Mouse (Mus musculus) embryonic facial prominence, embryonic 15.5 days (tissue): Measurements from ENCODE around the gene Gcgr. TPM values are rescaled to one million over a fixed set of nuclear protein-coding genes. Genes with fewer than 3 reads are reported as not detected.

Experiments used
- ATAC-seq: fragments of 200-750 bp; cut with Nextera tagmentation; 2 replicates; pipeline ENCODE4 v1.8.0; 2017; ENCODE audit warnings: low read depth, moderate TSS enrichment; ENCODE audit not compliant: insufficient number of reproducible peaks, low FRiP score, low TSS enrichment
- H3K27ac ChIP-seq: fragments of 300-500 bp; sonication (generic); replicated peaks from 2 replicates; pipeline ENCODE4 v1.5.1; 2015; ENCODE audit warnings: mild to moderate bottlenecking, inconsistent platforms
- H3K27me3 ChIP-seq: fragments of 300-500 bp; sonication (generic); 2 replicates; pipeline ENCODE4 v1.6.1; 2015; ENCODE audit warnings: inconsistent platforms
- H3K36me3 ChIP-seq: fragments of 300-500 bp; sonication (generic); 2 replicates; pipeline ENCODE4 v1.6.1; 2015; ENCODE audit warnings: mild to moderate bottlenecking, inconsistent platforms
- H3K4me1 ChIP-seq: fragments of 300-500 bp; sonication (generic); 2 replicates; pipeline ENCODE4 v1.6.1; 2015; ENCODE audit warnings: inconsistent platforms
- H3K4me2 ChIP-seq: fragments of 300-500 bp; sonication (generic); replicated peaks from 2 replicates; pipeline ENCODE4 v1.6.1; 2015; ENCODE audit warnings: mild to moderate bottlenecking, inconsistent platforms
- H3K4me3 ChIP-seq: fragments of 300-500 bp; sonication (generic); replicated peaks from 2 replicates; pipeline ENCODE4 v1.5.1; 2015; ENCODE audit warnings: mild to moderate bottlenecking, inconsistent platforms
- H3K9ac ChIP-seq: fragments of 300-500 bp; sonication (generic); 2 replicates; pipeline ENCODE4 v1.6.1; 2015; ENCODE audit warnings: inconsistent platforms
- H3K9me3 ChIP-seq: fragments of 300-500 bp; sonication (generic); replicated peaks from 2 replicates; pipeline ENCODE4 v1.6.1; 2016; ENCODE audit warnings: inconsistent platforms
- WGBS: fragments of 180-500 bp; shearing (Covaris S2); methylation state at CpG from one replicate; pipeline ENCODE4 v1.1.7; 2015; 5-methylcytosine and 5-hydroxymethylcytosine counted together
- polyA plus RNA-seq: library from polyadenylated mRNA; unstranded; fragments of >200 nt; fragmentation: Nextera tagmentation; extraction: Ambion mirVana; gene quantifications from 2 replicates; pipeline ENCODE4 v1.2.1, GENCODE M21; 2015

Gene Gcgr
- polyA plus RNA-seq, 1 experiment from 2014 or later = 0.60 TPM

DNA sequence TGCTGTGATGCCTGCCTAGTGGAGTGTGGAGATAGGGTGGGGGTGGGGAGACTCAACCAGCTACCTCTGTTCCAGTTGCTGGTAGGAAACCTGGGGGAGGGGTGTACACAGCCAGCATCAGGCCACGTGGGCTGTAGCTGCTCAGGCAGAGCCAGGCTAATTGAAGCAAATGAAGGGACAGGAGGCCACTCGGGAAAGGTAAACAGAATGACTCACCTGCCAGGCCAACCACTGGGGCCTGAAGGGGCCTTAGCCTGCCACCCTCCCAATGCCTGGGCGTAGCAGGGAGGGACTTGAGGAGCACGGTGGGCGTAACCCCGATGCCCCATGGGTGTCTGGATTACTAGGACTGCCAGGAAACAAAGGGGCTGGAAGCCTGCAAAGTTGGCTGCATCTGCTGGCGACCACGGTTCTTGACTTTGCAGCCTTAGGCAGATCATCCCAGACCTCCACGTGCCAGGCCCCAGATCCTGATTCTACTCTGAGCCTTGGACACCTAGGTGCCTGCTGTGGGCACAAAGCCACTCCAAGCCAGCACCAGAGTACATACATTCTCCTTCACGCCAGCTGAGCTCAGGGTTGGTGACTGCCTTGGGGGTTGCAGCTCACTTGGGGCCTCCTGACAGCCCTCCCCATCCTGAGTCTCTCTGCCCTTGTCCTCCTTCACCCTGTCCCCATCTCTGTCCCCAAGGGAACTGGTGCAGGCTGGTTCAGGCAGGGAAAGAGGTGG lies 9.0 kb downstream of the Gcgr start:
- Histone ChIP-seq H3K36me3 (peaks cover 27% of the 10 kb centered on the region), H3K27me3 (no peaks in the 10 kb centered on the region; the same call in 1 of the 2 replicates), H3K4me1 (peaks cover 22% of the 10 kb centered on the region), H3K9me3 (no peaks in the 10 kb centered on the region), H3K4me2 (no peak overlapping the region), H3K4me3 (no peak overlapping the region), H3K27ac (peak overlapping the region; percentile 28; the same call in 1 of the 2 replicates), H3K9ac (no peak overlapping the region)
- 0 out of 2 replicates have a peak, but pooled peaks have one; percentile 25 for ATAC-seq
- 18% methylated on average over 10 of the region's 10 CpGs for WGBS

DNA sequence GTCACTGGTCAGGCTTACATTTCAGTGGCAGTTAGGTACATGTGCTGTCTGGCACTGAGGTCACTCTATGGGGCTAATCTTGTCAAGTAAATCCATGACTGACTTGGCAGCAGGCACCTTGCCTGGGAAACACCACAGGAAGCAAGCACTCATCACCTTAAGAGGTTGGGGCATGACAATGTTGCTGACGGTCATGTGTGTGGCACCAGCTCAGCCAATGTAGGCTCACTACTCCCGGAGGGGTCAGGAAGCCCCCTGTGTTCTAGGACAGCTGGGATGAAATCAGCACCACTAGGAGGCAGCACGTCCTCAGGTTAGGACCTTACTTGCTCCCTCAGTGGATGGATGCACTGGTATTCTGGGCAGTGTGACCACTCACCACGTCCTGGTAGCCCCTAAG lies 11.4 kb downstream of the Gcgr start:
- ATAC-seq = no peak
- Histone ChIP-seq H3K4me2 (no peak overlapping the region), H3K4me3 (no peak overlapping the region), H3K36me3 (peaks cover 34% of the 10 kb centered on the region), H3K9ac (no peak overlapping the region), H3K27me3 (no peaks in the 10 kb centered on the region), H3K27ac (no peak overlapping the region), H3K4me1 (peaks cover 26% of the 10 kb centered on the region), H3K9me3 (no peaks in the 10 kb centered on the region)
- WGBS = 40% methylated on average over 4 of the region's 4 CpGs

DNA sequence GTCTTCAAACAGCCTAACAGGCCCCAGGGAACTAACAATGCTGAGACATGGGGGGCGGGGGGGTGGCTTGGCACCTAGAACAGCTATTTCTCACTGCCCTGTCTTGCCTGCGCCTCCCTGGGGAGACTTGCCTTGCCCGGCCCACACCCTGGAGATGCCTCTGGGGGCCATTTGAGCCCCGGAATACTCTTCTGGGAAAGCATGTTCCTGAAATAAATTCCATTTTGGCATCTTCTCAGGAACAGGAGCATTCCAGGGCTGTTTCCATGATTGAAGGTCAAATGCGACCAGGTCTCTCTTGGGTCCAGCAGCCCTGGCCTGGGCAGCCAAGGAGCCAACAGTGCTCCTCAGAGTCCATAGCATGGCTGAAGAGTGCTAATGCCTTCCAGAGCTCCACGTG lies 11.9 kb downstream of the Gcgr start:
- Histone ChIP-seq H3K36me3 (peaks cover 35% of the 10 kb centered on the region), H3K4me2 (no peak overlapping the region), H3K4me3 (no peak overlapping the region), H3K9ac (no peak overlapping the region), H3K4me1 (peaks cover 29% of the 10 kb centered on the region), H3K27ac (no peak overlapping the region), H3K27me3 (no peaks in the 10 kb centered on the region), H3K9me3 (no peaks in the 10 kb centered on the region)
- 78% methylated on average over 6 of the region's 6 CpGs for WGBS
- ATAC-seq = no peak

DNA sequence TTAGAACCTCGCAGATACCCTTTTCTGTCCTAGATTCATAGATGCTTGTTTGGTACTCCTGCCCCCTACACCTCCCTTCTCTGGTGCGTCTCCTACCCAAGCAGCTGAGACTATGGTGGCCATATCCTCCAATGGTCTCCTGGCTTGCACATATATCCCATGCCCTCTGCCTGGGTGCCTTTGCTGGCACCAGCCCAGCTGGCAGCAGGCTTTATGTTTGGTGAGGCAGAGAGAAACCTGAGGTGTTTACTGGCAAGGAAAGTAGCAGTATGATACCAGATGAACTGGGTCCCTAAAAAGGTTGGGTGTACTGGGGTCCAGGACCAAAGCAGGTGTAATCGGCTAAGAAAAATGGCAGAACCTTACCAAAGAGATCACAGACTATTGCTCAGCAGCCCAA lies 15.5 kb downstream of the Gcgr start:
- H3K9ac ChIP-seq = no peak overlapping the region
- H3K27me3 ChIP-seq = no peaks in the 10 kb centered on the region
- no peak overlapping the region for H3K27ac ChIP-seq
- no peak overlapping the region for H3K4me3 ChIP-seq
- no peak overlapping the region for H3K4me2 ChIP-seq
- H3K9me3 ChIP-seq = no peaks in the 10 kb centered on the region
- ATAC-seq = no peak
- WGBS = 92% methylated on average over 3 of the region's 3 CpGs
- H3K36me3 ChIP-seq = peaks cover 38% of the 10 kb centered on the region
- peaks cover 31% of the 10 kb centered on the region for H3K4me1 ChIP-seq

DNA sequence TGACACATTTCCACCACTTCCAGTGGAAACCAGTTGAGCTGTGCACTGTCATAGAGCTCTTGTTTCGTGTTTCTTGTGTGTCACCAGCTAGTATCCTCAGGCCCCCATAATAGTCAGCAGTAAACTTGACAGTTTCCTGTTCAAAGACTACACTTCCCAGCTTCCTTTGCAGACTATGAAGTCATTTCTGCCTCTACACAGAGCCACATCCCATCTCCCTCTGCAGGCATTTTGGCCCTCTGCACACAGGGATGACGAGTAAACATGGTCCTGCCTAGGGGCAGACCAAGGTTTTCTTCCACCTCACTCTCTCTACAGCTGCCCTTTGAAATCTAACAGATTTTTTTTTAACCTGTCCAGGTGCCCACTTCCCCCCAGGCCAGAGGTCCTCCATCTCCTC lies 17.0 kb downstream of the Gcgr start:
- Histone ChIP-seq H3K36me3 (peaks cover 30% of the 10 kb centered on the region), H3K9me3 (no peaks in the 10 kb centered on the region), H3K4me3 (no peak overlapping the region), H3K9ac (no peak overlapping the region), H3K27ac (no peak overlapping the region), H3K27me3 (no peaks in the 10 kb centered on the region), H3K4me1 (peaks cover 31% of the 10 kb centered on the region), H3K4me2 (no peak overlapping the region)
- 46% methylated on average over 2 of the region's 2 CpGs for WGBS
- no peak for ATAC-seq

DNA sequence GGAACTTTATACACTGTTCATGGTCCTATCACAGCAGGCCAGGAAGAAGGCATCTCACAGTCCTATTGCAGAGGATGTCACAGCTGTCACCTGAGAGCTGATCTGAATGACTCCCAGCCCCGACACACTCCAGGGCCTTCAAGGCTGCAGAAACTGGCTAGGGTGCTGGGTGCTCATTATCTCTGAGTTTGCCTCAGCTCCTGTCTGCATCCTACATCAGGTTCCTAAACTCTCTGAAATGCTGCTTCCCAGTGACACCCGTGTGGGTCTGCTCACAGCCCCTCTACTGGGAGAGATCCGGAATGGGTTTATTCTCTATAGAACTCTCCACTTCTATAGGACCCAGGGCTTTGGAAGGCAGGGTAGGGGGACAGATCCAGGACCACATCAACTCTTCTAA lies 17.7 kb downstream of the Gcgr start:
- no peak overlapping the region; the same call in 1 of the 2 replicates for H3K27ac ChIP-seq
- no peak for ATAC-seq
- 75% methylated on average over 3 of the region's 3 CpGs for WGBS

DNA sequence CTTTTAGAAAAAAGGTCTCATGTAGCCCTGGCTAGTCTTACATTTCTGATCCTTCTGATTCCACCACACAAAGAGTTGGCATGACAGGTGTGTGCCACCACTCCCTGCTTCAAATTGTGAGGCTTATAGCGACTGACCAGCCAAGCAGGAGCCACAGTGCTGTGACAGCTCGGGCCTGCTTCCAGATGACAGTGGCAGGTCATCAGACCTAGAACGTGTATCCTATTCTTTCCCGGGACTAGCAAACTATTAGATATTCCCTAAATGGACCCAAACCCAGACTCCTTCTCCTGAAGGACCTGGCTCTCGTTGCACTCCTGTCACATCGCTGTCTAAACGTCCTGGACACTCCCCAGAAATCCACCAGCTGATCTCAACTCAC lies 18.3 kb downstream of the Gcgr start:
- ATAC-seq = no peak
- no peaks in the 10 kb centered on the region for H3K27me3 ChIP-seq
- peak overlapping the region; percentile 99 for H3K9ac ChIP-seq
- no peaks in the 10 kb centered on the region for H3K9me3 ChIP-seq
- H3K4me2 ChIP-seq = peak overlapping the region; percentile 77
- peaks cover 17% of the 10 kb centered on the region for H3K36me3 ChIP-seq
- H3K4me1 ChIP-seq = peaks cover 31% of the 10 kb centered on the region
- WGBS = 17% methylated on average over 7 of the region's 7 CpGs
- H3K27ac ChIP-seq = peak overlapping the region; percentile 93
- peak overlapping the region; percentile 92 for H3K4me3 ChIP-seq

More for the DNA sequence above, 17.7 kb downstream of the Gcgr start:
- Histone ChIP-seq H3K4me3 (peak overlapping the region; percentile 92), H3K9me3 (no peaks in the 10 kb centered on the region), H3K4me1 (peaks cover 31% of the 10 kb centered on the region), H3K4me2 (peak overlapping the region; percentile 77), H3K36me3 (peaks cover 23% of the 10 kb centered on the region), H3K27me3 (no peaks in the 10 kb centered on the region), H3K9ac (peak overlapping the region; percentile 99; the same call in 1 of the 2 replicates)

DNA sequence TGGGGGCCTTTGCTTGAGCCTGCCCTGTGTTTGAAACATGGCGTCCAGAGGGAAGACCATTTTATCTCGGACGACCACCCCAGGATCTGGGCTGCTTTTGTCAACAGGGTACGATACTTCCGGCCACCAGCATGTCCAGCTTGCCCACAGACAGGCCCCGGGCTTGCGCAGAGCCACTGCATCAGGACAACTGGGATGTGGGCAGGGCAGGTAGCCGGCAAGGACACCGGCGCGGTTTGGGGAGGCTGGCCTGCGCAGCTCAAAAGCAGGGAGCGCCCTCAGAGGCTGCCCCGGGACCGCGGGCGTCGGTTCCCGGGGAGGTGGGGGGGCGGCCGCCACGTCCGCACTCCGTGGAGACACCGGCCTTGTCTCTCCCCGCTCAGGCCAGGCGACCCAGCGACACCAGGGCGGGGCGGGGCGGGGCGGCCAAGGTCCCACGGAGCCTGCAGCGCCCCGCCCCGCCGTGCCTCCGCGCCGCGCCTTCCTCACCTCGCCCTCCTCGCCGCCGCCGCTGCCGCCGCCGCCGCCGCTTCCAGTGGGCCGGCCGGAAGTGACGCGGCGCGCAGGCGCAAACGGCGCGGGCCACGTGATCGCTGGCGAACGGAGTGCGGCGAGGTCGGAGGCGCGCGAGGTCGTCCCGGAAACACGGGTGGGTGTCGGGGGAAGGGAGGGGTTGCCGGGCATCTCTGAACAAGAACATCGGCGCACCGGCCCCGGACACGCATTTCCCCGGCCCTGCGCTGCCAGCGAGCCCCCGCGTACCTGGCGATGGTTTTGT lies 18.9 kb downstream of the Gcgr start, which contains the start of gene Mcrip1:
Gene Mcrip1, minus strand, starts transcription at position 560 of the 778 bp plus-strand sequence.
- ATAC-seq = peak; percentile 88
- Histone ChIP-seq H3K9me3 (no peaks in the 10 kb centered on the region), H3K27me3 (no peaks in the 10 kb centered on the region), H3K4me3 (peak within 1 kb of the TSS; percentile 92), H3K36me3 (peaks cover 12% of the 10 kb centered on the region), H3K4me1 (peaks cover 31% of the 10 kb centered on the region), H3K9ac (peak within 1 kb of the TSS; percentile 99), H3K27ac (peak within 1 kb of the TSS; percentile 93), H3K4me2 (peak within 1 kb of the TSS; percentile 77)
- under 1% methylated on average over 67 of the region's 87 CpGs for WGBS

DNA sequence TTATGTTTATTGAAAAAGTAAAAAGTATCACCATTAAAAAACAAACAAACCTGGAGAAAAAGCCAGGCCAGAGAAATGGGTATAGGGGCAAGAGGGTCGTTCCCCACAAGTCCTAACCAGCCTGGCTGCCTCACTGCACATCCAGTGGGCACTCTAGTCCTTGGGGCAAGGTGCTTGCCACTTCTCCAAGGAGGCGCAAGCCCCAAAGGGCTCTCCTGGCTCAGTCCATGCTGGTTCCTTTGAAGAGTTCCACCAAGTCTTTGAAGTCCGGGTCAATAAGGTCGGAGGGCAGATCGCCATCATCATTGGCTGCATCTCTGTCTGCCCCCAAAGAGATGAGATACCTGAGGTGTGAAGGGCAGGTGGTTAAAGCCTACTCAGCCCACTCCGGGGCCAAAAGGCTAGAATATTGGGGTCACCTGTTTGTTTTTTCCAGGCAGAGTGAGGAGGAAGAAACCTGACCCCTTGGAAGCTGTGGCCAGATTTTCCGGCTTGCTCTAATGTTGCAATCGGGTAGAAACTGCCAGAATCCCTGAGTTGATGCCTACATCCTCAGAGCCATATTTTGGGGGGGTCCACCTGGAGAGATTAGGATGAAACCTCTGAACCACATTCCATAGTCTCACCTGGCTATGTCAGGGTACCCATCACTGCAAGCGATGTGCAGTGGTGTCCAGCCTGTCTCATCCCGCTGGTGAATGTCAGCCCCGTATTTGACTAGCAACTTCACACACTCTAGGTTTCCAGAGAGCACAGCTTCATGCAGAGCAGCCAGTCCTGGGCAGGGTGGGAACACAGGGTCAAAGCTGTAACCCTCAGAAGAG lies 19.7 kb downstream of the Gcgr start:
- Histone ChIP-seq H3K27me3 (no peaks in the 10 kb centered on the region), H3K36me3 (0 out of 2 replicates have a peak, but pooled peaks cover 3% of the 10 kb centered on the region), H3K4me3 (peak overlapping the region; percentile 92), H3K9me3 (no peaks in the 10 kb centered on the region), H3K4me2 (peak overlapping the region; percentile 77), H3K4me1 (peaks cover 31% of the 10 kb centered on the region), H3K27ac (peak overlapping the region; percentile 93), H3K9ac (peak overlapping the region; percentile 99)
- no peak for ATAC-seq
- WGBS = 62% methylated on average over 11 of the region's 11 CpGs

DNA sequence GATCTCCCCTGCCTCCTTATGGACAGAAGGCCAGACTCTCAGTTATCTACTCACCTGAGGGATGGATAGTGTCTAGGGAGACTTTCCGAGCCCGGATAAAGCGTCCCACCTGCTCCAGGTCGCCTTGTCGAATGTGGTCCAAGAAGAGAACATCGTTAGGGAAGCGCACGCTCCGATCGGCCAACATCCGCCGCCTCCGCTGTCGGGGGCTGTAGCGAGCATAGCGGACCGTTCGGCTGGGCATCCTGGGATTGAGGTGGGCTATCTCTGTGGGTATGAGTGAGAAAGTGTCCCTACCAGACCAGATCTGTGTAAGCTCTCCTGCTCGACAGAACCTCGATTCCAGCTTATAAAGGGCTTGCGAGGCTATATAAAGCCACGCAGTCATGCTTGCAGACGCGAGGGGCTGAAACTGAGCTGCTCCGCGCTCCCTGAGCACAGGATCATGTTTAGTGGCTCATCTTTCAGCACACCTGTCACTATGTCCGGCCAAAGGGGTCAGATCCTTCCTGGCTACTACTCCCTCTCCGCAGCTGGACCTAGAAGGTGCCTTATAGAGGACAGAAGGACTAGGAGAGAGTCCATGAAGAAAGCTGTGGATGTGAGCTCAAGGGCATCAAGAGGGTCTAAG lies 20.4 kb downstream of the Gcgr start, which contains the start of gene Ppp1r27:
Gene Ppp1r27, minus strand, starts transcription at position 323 of the 631 bp plus-strand sequence.
- peaks cover 31% of the 10 kb centered on the region for H3K4me1 ChIP-seq
- no peak for ATAC-seq
- peak within 1 kb of the TSS; percentile 99 for H3K9ac ChIP-seq
- peak within 1 kb of the TSS; percentile 77 for H3K4me2 ChIP-seq
- H3K9me3 ChIP-seq = no peaks in the 10 kb centered on the region
- H3K27me3 ChIP-seq = no peaks in the 10 kb centered on the region
- H3K27ac ChIP-seq = peak within 1 kb of the TSS; percentile 93
- peak within 1 kb of the TSS; percentile 92 for H3K4me3 ChIP-seq
- WGBS = 91% methylated on average over 28 of the region's 28 CpGs
- H3K36me3 ChIP-seq = 0 out of 2 replicates have a peak, but pooled peaks cover 3% of the 10 kb centered on the region
